Mouse (Mus musculus): ENCODE results near the gene Crybg1.

DNA sequence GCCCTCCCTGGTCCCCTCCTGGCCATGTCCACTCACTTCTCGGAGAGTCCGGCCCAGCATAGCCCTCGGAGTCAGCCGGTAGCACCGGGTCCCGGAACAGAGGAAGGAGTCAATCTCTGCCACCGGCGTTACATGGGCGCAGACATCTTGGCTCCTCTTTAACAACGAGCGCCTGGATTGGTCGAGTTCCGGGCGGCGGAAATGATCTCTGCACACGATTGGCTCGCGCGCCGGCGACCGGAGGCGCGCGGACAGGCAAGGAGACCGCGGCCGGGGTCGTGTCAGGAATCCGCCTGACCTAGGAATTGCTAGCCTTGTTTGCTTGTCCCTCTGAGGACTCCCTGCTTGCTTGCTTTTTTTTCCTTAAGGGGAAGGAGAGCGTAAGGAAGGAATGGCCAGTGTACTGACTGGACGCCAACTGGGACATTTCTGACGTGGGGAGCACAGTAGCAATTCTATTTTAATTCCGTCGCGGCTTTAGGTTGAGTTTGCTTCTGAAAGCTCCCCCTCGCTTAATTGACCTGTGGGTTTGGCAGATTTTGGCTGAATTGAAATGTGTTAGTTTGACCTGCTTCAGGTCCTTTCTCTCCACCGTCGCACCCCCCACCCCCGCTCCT lies 247.0 kb downstream of the Crybg1 start, which contains the start of the genes Qrsl1 and Rtn4ip1:
- TF ChIP-seq CTCF (IDR thresholded peaks at IDR 0.05) = no peak
- TF ChIP-seq EP300 (IDR thresholded peaks at IDR 0.05) = no peak

All from lung, postnatal 0 days (tissue).